In the genomic region with DNA sequence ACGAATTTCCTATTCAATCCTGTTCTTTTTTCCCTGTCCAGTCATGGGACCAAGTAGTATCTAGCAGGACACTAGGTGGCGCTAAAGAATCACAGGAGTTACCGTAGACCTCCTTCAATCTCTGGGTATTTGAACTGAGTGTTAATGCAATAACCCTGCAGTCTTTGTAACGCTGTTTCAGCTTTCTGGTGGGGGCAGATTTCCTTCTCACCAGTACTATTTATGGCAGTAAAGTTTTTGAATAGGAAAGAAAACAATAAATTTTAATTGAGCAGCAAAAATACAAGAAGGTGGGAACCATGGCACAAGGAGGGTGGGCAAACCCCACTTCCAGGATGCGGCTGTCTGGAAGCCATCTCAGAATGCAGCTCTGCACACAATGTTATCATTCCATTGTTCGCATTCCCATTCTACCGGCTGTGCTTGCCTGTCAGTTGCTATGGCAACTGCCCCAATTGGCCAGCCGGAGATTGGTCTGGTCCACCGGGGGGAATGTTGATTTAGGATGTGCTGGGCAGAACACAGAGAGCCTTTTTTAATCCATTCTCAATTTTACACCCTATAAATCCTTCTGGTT, we compare ENCODE assay signal across 8 mouse cellular contexts.
DNase-seq lines count a peak whose midpoint lies in the region; ATAC-seq lines count a peak whose summit lies in the region.

No protein-coding gene starts in this region.

- H3K9ac ChIP-seq in liver, embryonic 12.5 days = no peak overlapping the region
- peak overlapping the region; percentile 26; the same call in 1 of the 2 replicates for H3K9ac ChIP-seq in hindbrain, embryonic 13.5 days

- no peak for ATAC-seq in liver, embryonic 12.5 days
- ATAC-seq in hindbrain, embryonic 13.5 days (ENCODE audit: low FRiP score) = peak; percentile 94

- H3K27me3 ChIP-seq in liver, embryonic 12.5 days (replicated peaks) = no peaks in the 10 kb centered on the region
- no peaks in the 10 kb centered on the region for H3K27me3 ChIP-seq in hindbrain, embryonic 13.5 days

- no peak overlapping the region for H3K4me3 ChIP-seq in liver, embryonic 12.5 days
- H3K4me3 ChIP-seq in hindbrain, embryonic 13.5 days = peak overlapping the region; percentile 17; the same call in 1 of the 2 replicates

- peak; percentile 56 for DNase-seq in liver
- peak; percentile 89 for DNase-seq in cerebellum, adult 9-10 months
- DNase-seq in forelimb bud, embryonic 11.5 days (ENCODE audit: low read depth, low spot score) = peak; percentile 93
- DNase-seq in layer of hippocampus, adult 9-11 months = peak; percentile 60
- DNase-seq in lung, postnatal 14 days = peak; percentile 82
- peak; percentile 81 to 86 for DNase-seq in right cerebral cortex, postnatal 10 days (ENCODE audit: low spot score in 2 of 2)

- no peaks in the 10 kb centered on the region for H3K4me1 ChIP-seq in liver, embryonic 12.5 days
- H3K4me1 ChIP-seq in hindbrain, embryonic 13.5 days (replicated peaks) = peaks cover 24% of the 10 kb centered on the region

- no peak overlapping the region for H3K27ac ChIP-seq in liver, embryonic 12.5 days
- peak overlapping the region; percentile 87 for H3K27ac ChIP-seq in hindbrain, embryonic 13.5 days

- no peak overlapping the region for H3K4me2 ChIP-seq in liver, embryonic 12.5 days
- peak overlapping the region; percentile 43 for H3K4me2 ChIP-seq in hindbrain, embryonic 13.5 days

- no peaks in the 10 kb centered on the region for H3K9me3 ChIP-seq in liver, embryonic 12.5 days (replicated peaks)
- no peaks in the 10 kb centered on the region for H3K9me3 ChIP-seq in hindbrain, embryonic 13.5 days

- H3K36me3 ChIP-seq in liver, embryonic 12.5 days = no peaks in the 10 kb centered on the region
- peaks cover 6% of the 10 kb centered on the region for H3K36me3 ChIP-seq in hindbrain, embryonic 13.5 days

- WGBS in liver, embryonic 12.5 days (ENCODE audit: insufficient replicate concordance) = 22% methylated on average over 9 of the region's 9 CpGs
- WGBS in hindbrain, embryonic 13.5 days = 5% methylated on average over 9 of the region's 9 CpGs
